Mouse (Mus musculus) midbrain, embryonic 15.5 days (tissue): ENCODE measurements around the gene Trp53bp2. TPM values are rescaled to one million over a fixed set of nuclear protein-coding genes. Genes with fewer than 3 reads are reported as not detected.

Experiments used
- ATAC-seq: fragments of 200-750 bp; cut with Nextera tagmentation; replicated peaks from 2 replicates; pipeline ENCODE4 v1.8.0; 2017; ENCODE audit warnings: moderate TSS enrichment
- H3K27ac ChIP-seq: fragments of 300-500 bp; sonication (generic); 2 replicates; pipeline ENCODE4 v1.5.1; 2015; ENCODE audit warnings: mild to moderate bottlenecking, inconsistent platforms
- H3K27me3 ChIP-seq: fragments of 300-500 bp; sonication (generic); replicated peaks from 2 replicates; pipeline ENCODE4 v1.6.1; 2015; ENCODE audit warnings: inconsistent platforms
- H3K36me3 ChIP-seq: fragments of 300-500 bp; sonication (generic); replicated peaks from 2 replicates; pipeline ENCODE4 v1.6.1; 2015; ENCODE audit warnings: inconsistent platforms
- H3K4me1 ChIP-seq: fragments of 300-500 bp; sonication (generic); 2 replicates; pipeline ENCODE4 v1.6.1; 2015; ENCODE audit warnings: inconsistent platforms
- H3K4me2 ChIP-seq: fragments of 300-500 bp; sonication (generic); 2 replicates; pipeline ENCODE4 v1.6.1; 2015; ENCODE audit warnings: inconsistent platforms, mild to moderate bottlenecking, moderate library complexity
- H3K4me3 ChIP-seq: fragments of 300-500 bp; sonication (generic); 2 replicates; pipeline ENCODE4 v1.5.1; 2015; ENCODE audit warnings: mild to moderate bottlenecking, inconsistent platforms
- H3K9ac ChIP-seq: fragments of 300-500 bp; sonication (generic); 2 replicates; pipeline ENCODE4 v1.6.1; 2015; ENCODE audit warnings: mild to moderate bottlenecking, inconsistent platforms
- H3K9me3 ChIP-seq: fragments of 300-500 bp; sonication (generic); 2 replicates; pipeline ENCODE4 v1.6.1; 2016; ENCODE audit warnings: inconsistent platforms
- WGBS: fragments of 180-500 bp; shearing (Covaris S2); methylation state at CpG from one replicate; pipeline ENCODE4 v1.1.7; 2015; ENCODE audit warnings: mixed read lengths; 5-methylcytosine and 5-hydroxymethylcytosine counted together
- polyA plus RNA-seq: library from polyadenylated mRNA; unstranded; fragments of >200 nt; fragmentation: Nextera tagmentation; extraction: Ambion mirVana; gene quantifications from 2 replicates; pipeline ENCODE4 v1.2.1, GENCODE M21; 2015

Gene Trp53bp2
- polyA plus RNA-seq, 1 experiment from 2014 or later = 19.5 TPM

DNA sequence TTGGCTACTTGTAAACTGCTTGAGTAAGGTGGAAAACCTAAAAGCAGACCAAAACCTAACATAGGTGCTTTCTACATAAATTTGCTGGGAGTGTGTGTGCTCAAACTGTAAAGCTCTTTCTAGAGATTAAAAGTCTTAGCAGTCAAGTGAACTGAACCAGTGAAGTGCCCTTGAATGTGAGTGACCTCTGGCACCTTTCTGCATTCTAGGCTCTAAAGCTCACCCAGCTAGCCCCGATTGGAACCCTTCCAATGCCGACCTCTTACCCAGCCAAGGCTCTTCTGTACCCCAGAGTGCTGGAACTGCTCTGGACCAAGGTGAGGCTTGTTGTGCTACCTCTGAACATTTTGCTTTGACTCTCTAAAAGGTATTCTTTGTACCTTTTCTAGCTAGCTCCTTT is 35.1 kb downstream of the Trp53bp2 start:
- H3K4me1 ChIP-seq = no peaks in the 10 kb centered on the region
- WGBS = 86% methylated on average over 2 of the region's 2 CpGs
- no peak overlapping the region for H3K4me2 ChIP-seq
- H3K9me3 ChIP-seq = no peaks in the 10 kb centered on the region
- no peaks in the 10 kb centered on the region for H3K27me3 ChIP-seq
- no peak overlapping the region for H3K9ac ChIP-seq
- H3K4me3 ChIP-seq = no peak overlapping the region
- no peak for ATAC-seq
- H3K27ac ChIP-seq = no peak overlapping the region
- peaks cover 32% of the 10 kb centered on the region for H3K36me3 ChIP-seq

DNA sequence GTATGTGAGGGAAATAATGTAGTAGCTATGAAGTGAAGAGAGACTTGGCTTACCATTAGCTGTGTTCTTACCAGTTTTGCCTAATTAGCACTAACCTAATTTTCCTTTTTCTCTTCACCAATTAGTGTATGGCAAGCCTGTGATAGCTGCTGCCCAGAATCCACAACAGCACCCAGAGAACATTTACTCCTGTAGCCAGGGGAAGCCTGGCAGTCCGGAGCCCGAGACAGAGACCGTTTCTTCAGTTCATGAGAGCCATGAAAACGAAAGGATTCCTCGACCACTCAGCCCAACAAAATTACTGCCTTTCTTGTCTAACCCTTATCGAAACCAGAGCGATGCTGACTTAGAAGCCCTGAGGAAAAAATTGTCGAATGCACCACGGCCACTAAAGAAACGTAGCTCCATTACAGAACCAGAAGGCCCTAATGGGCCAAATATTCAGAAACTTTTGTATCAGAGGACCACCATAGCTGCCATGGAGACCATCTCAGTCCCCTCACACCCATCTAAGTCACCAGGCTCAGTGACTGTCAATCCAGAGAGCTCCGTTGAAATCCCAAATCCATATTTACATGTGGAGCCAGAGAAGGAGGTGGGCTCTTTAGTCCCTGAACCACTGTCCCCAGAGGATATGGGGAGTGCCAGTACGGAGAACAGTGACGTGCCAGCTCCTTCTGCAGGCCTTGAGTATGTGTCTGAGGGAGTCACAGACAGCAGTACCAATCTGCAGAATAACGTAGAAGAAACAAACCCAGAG is 39.5 kb downstream of the Trp53bp2 start:
- ATAC-seq = no peak
- Histone ChIP-seq H3K4me2 (no peak overlapping the region), H3K9ac (no peak overlapping the region), H3K36me3 (peaks cover 29% of the 10 kb centered on the region), H3K27me3 (no peaks in the 10 kb centered on the region), H3K4me1 (no peaks in the 10 kb centered on the region), H3K4me3 (no peak overlapping the region), H3K27ac (no peak overlapping the region), H3K9me3 (no peaks in the 10 kb centered on the region)
- 95% methylated on average over 14 of the region's 14 CpGs for WGBS

DNA sequence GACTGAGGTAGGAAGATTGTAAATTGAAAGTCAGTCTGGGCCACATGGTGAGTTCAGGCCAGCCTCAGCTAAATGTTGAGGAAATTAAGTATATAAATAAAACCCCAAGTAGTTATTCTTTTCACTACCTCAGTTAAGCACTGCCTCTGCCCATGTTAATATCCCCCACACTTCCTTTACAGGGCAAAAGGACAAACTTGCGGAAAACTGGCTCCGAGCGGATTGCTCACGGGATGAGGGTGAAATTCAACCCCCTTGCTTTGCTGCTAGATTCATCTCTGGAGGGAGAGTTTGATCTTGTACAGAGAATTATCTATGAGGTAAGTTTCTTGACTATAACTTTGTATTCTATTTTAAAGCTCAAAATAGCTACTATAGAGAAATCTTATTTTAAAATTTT is 43.5 kb downstream of the Trp53bp2 start:
- Histone ChIP-seq H3K9ac (no peak overlapping the region), H3K27me3 (no peaks in the 10 kb centered on the region), H3K4me2 (no peak overlapping the region), H3K4me3 (no peak overlapping the region), H3K4me1 (no peaks in the 10 kb centered on the region), H3K9me3 (no peaks in the 10 kb centered on the region), H3K27ac (no peak overlapping the region), H3K36me3 (peaks cover 34% of the 10 kb centered on the region)
- ATAC-seq = no peak
- 89% methylated on average over 4 of the region's 4 CpGs for WGBS

DNA sequence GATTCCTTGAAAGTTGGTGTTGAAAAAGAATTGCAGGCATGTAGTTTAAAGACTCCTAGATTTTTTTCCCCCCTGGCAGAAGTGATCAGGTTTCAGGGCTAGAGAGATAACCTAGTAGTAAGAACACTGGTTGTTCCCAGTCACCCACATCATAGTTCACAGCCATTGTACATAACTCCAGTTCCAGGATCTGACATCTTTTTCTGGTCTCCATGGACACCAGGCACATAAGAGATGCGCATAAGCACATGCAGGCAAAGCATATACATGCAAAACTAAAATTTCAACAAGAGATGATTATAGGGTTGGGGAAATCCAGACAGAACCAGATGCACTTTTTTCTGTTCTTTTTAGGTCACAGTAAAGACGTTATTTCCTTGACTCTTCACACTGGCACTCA is 46.1 kb downstream of the Trp53bp2 start:
- Histone ChIP-seq H3K27me3 (no peaks in the 10 kb centered on the region), H3K36me3 (peaks cover 20% of the 10 kb centered on the region), H3K27ac (no peak overlapping the region), H3K4me1 (no peaks in the 10 kb centered on the region), H3K9ac (no peak overlapping the region), H3K4me2 (no peak overlapping the region), H3K4me3 (no peak overlapping the region), H3K9me3 (no peaks in the 10 kb centered on the region)
- no peak for ATAC-seq
- 84% methylated on average over 2 of the region's 2 CpGs for WGBS

DNA sequence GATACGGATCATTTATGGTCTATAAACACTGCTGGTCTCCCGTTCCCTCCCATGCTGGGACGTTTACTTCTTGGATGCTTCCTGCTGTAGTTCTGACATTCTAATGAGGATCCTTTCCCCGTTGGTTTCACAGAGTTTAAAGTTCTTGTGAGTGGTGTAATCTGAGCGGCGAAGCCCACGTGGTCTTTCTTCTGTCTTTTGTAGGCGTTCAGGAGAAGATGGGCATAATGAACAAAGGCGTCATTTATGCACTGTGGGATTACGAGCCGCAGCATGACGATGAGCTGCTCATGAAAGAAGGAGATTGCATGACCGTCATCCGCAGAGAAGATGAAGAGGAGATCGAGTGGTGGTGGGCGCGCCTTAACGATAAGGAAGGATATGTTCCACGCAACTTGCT is 49.6 kb downstream of the Trp53bp2 start:
- Histone ChIP-seq H3K36me3 (peaks cover 21% of the 10 kb centered on the region), H3K4me1 (peaks cover 3% of the 10 kb centered on the region; the same call in 1 of the 2 replicates), H3K9ac (no peak overlapping the region), H3K27ac (no peak overlapping the region), H3K27me3 (no peaks in the 10 kb centered on the region), H3K9me3 (no peaks in the 10 kb centered on the region), H3K4me3 (no peak overlapping the region), H3K4me2 (no peak overlapping the region)
- 80% methylated on average over 19 of the region's 19 CpGs for WGBS
- ATAC-seq = no peak

DNA sequence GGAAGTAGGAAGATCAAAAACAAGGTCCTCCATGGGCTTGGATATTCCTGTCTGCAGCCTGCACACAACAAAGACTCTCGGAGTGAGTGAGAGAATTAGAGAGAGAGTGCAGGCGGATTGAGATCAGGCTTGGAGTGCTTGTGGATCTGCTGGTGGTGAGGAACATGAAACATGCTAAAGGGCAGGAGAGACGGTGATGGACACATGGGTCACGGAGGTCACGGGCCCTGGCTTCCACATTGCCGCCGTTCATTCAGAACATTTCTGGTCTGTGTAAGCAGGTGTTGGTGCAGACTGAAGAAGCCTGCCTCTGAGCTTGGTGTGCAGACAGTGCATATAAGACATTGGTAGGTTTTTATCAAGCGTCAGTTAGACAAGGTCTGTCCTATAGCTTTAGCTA is 50.5 kb downstream of the Trp53bp2 start:
- no peak for ATAC-seq
- 88% methylated on average over 8 of the region's 8 CpGs for WGBS
- Histone ChIP-seq H3K27ac (no peak overlapping the region), H3K9me3 (no peaks in the 10 kb centered on the region), H3K27me3 (no peaks in the 10 kb centered on the region), H3K4me3 (no peak overlapping the region), H3K4me1 (peaks cover 3% of the 10 kb centered on the region; the same call in 1 of the 2 replicates), H3K4me2 (no peak overlapping the region), H3K9ac (no peak overlapping the region), H3K36me3 (peaks cover 15% of the 10 kb centered on the region)

DNA sequence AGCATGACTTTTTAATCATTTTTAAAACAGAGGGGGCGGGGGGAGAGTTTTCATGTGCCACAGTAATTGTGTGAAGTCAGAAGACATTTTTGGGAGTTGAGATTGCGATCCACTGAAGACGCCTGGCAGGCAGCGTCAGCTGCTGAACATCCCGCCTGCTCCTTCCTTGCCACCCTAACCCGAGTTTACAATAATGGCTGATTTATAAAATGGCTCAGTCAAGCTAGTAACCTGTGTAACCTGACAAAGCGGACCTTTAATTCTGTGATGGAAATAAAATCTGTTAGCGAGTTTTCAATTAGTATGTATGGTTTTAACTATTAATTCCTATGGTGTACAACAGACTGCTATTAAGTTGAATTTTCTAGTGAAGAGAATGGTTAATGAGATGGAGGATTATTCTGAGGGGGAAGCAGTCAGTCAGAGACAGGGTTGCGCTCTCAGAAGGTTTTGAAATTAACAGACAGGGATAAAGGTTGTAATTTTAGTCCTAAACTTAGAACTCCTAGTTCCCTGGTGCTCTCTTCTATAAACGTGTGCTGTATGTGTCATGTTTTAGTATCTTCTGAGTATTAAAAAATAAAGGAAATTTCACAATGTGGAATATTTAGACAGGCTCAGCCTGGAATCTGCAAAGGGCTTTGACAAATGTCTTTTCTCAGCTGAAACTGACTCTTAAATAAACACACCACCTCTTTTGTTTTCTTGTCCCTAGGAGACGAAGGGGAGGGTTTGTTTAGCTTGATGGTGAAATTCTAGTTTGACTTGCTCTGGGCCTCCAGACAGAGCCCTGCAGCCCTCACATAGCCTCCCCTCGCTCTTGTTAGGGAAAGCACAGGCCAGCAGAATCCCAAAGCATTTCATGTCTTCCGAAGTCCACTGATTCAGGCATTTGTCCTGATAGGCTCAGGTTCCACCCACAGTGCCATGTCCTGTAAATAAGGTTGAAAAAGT is 51.6 kb downstream of the Trp53bp2 start:
- peaks cover 3% of the 10 kb centered on the region; the same call in 1 of the 2 replicates for H3K4me1 ChIP-seq
- no peak for ATAC-seq
- peaks cover 12% of the 10 kb centered on the region; the same call in 1 of the 2 replicates for H3K36me3 ChIP-seq
- WGBS = 77% methylated on average over 13 of the region's 13 CpGs
- no peak overlapping the region for H3K9ac ChIP-seq
- no peaks in the 10 kb centered on the region for H3K9me3 ChIP-seq
- H3K27ac ChIP-seq = peak overlapping the region; percentile 36; the same call in 1 of the 2 replicates
- H3K4me2 ChIP-seq = no peak overlapping the region
- no peak overlapping the region for H3K4me3 ChIP-seq
- H3K27me3 ChIP-seq = no peaks in the 10 kb centered on the region

DNA sequence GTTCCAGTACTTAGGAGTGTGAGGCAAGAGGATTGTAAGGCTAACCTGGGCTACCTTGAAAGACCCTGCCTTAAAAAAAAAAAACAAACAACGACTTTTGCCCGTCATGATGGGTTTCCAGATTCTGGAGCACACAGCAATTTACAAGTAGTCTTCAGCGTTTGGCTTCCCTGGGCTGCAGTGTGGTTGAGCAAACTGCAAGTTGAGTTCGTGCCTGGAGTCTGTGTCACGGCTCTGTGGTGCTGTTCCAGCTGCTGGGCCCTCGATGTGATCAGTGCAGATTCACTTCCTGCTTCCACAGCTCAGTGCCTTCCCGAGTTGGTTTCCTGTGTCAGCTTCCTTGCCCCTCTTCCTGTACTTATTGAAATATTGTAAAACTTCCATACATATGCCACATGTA is 52.3 kb downstream of the Trp53bp2 start:
- Histone ChIP-seq H3K4me1 (peaks cover 3% of the 10 kb centered on the region; the same call in 1 of the 2 replicates), H3K4me3 (no peak overlapping the region), H3K27me3 (no peaks in the 10 kb centered on the region), H3K4me2 (no peak overlapping the region), H3K9ac (no peak overlapping the region), H3K9me3 (no peaks in the 10 kb centered on the region), H3K27ac (peak overlapping the region; percentile 36; the same call in 1 of the 2 replicates), H3K36me3 (0 out of 2 replicates have a peak, but pooled peaks cover 7% of the 10 kb centered on the region)
- WGBS = 81% methylated on average over 7 of the region's 7 CpGs
- no peak for ATAC-seq

DNA sequence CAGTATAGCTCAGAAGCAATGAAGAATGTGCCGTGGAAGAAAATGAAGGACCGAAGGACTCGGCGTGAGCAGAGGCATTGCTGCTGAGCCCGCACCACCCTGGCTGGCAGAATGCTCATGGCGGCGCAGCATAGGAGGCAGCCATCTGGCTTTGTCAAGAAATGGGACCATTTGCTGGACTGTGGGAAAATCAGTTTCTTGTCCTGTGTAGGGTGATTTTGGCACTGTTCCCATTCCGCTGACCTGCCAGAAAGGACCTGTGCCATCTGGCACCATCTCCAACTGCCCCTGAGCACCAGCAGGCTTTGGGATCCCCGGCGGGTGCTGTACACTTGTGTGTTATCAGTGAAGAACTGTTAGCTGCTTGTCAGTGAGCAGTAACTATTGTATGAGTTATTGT is 52.8 kb downstream of the Trp53bp2 start:
- 0 out of 2 replicates have a peak, but pooled peaks have one; percentile 14 for ATAC-seq
- Histone ChIP-seq H3K4me2 (no peak overlapping the region), H3K27ac (peak overlapping the region; percentile 36), H3K36me3 (0 out of 2 replicates have a peak, but pooled peaks cover 5% of the 10 kb centered on the region), H3K9me3 (no peaks in the 10 kb centered on the region), H3K9ac (no peak overlapping the region), H3K4me3 (no peak overlapping the region), H3K4me1 (peaks cover 3% of the 10 kb centered on the region; the same call in 1 of the 2 replicates), H3K27me3 (no peaks in the 10 kb centered on the region)
- 78% methylated on average over 10 of the region's 10 CpGs for WGBS

DNA sequence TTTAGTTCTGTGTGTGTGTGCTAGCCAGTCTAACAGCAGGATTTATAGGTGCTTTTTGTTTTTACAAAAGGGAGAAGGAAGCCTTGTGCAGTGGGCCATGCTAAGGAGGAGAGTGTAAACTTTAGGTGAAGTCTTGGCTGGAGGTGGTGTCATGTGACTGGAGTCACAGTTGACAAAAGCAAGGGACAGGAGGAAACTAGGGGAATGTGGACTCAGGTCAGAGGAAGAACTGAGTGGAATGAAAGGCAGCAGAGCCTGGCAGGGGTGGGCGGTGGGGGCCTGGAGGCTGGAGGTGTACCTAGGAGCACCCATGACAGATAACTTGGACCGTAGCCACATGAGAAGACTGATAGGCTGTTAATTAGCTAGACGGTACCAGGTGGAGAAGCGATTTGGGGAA is 56.3 kb downstream of the Trp53bp2 start:
- Histone ChIP-seq H3K36me3 (peaks cover 35% of the 10 kb centered on the region; the same call in 1 of the 2 replicates), H3K9me3 (no peaks in the 10 kb centered on the region), H3K27ac (no peak overlapping the region), H3K4me1 (peaks cover 3% of the 10 kb centered on the region; the same call in 1 of the 2 replicates), H3K4me2 (no peak overlapping the region), H3K9ac (no peak overlapping the region), H3K27me3 (no peaks in the 10 kb centered on the region), H3K4me3 (no peak overlapping the region)
- ATAC-seq = no peak
- 85% methylated on average over 4 of the region's 4 CpGs for WGBS

DNA sequence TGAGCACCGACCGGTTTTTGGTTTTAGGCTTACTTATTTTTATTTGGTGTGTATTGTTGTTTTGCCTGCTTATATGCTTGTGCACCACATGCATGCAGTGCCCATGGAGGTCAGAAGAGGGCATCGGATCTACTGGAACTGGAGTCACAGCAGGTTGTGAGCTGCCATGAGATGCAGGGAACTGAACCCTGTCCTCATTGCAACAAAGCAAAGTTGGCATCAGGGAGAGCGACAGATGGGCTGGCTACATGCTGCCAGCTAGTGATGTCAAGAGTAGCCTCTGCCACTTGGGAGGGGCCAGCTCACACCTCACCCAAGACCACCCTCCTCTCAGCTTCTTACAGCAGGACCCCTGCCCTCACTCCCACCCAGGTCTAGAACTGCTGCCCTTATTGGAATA is 57.0 kb downstream of the Trp53bp2 start:
- H3K36me3 ChIP-seq = peaks cover 37% of the 10 kb centered on the region; the same call in 1 of the 2 replicates
- no peak overlapping the region for H3K27ac ChIP-seq
- no peak for ATAC-seq
- no peaks in the 10 kb centered on the region for H3K9me3 ChIP-seq
- 95% methylated on average over 4 of the region's 4 CpGs for WGBS
- H3K27me3 ChIP-seq = no peaks in the 10 kb centered on the region
- no peak overlapping the region for H3K4me3 ChIP-seq
- H3K4me2 ChIP-seq = no peak overlapping the region
- no peak overlapping the region for H3K9ac ChIP-seq
- peaks cover 3% of the 10 kb centered on the region; the same call in 1 of the 2 replicates for H3K4me1 ChIP-seq
